Mouse (Mus musculus): ENCODE data around the gene Sh3kbp1.

Sh3kbp1 gene

DNA sequence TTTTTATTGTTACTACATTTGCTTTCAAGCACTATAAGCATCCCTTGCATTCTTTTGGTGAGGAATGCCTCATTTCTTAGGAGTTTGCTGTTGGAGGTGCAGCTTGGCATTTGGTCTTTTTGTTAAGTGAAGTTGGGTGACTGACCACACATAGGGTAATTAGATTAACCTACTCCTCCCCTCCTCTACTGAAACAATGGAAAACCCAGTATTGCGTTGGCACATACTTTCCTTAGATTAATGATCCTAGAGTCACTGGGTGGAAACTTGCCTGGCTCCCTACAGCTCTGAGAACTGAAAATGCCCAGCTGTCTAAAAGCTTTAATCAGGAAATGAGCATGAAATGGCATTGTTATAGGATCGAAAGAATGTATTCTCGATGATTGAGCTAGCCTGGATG lies 117.5 kb downstream of the Sh3kbp1 start:
- DNase-seq (ENCODE audit: low spot score): no peak

DNA sequence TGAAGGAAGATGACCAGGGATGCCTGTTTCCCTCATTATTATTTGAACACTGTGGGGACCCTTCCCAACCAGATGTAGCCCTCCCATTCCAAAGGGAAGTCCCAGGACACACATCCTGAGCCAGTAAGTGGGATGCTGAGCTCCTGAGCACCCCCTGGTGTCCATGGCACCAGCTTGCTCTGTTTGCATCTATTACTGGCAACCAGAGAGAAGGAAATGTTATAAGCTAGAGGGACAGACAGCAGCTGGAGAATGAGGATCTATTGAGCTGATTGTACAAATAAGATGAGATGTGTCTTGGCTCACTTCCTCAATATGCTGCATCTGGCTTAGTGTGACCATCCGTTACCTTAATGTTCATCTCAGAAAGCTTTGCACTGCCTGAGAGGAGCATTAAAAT lies 124.8 kb downstream of the Sh3kbp1 start:
- DNase-seq (ENCODE audit: low spot score): peak; percentile 29

DNA sequence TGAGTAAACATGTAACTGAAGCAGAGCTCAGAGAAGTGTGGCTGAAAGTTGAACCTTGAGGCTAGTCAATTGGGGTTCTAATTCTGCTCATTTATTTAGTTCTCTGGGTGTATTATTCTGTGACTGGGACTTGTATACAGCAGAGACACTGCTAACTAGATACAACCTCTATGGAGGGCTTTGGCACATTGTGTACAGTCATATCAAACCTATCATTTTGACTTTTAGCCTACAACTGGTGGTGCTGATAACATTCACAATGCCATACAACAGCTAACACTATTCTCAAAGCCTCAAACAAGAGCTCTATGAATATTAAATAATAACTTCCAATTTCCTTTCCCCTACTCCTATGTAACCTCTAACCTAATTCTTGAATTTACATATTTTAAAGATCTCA lies 129.2 kb downstream of the Sh3kbp1 start:
- no peak for DNase-seq (ENCODE audit: low spot score)

DNA sequence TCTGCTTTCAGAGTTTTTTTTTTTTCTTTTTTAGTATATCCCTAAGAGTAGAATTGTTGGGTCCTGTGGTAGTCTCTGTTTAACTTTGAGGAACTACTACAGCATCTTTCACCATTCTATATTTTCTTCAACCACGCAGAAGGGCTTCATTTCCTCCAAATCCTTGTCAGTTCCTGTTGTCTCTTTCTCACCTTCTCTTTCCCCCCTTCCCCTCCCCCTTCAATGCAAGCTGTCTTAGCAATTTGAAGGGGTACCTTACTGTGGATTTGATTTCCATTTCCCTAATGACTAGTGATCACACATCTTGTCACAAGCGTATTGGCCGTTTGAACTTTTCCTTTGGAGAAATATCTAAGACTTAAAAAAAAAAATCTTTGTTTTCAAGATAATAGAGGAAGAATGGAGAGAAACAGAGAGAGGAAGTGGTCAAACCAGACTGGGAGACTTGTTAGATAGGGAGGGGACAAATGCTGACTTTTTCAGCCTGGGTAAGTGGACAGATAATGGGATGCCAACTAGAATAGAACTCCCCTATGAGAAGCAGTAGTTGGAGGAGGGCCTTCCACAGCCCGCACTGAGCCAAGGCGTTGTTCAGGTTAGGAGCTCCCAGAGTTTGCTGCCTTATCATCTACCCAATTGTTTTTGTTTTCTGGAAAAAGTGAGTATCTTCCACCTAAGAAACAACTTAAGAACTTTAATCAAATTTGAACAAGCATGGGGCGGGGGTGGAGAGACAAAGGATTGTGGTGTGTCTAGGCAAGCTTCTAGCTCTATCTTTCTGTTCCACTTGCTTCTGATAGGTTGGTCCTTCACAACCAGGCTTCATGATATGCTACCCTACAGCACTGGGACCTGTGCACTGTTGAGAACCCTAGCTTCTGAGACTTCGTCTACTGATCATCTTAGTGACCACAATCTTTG lies 130.1 kb downstream of the Sh3kbp1 start:
- no peak for DNase-seq (ENCODE audit: low spot score)

DNA sequence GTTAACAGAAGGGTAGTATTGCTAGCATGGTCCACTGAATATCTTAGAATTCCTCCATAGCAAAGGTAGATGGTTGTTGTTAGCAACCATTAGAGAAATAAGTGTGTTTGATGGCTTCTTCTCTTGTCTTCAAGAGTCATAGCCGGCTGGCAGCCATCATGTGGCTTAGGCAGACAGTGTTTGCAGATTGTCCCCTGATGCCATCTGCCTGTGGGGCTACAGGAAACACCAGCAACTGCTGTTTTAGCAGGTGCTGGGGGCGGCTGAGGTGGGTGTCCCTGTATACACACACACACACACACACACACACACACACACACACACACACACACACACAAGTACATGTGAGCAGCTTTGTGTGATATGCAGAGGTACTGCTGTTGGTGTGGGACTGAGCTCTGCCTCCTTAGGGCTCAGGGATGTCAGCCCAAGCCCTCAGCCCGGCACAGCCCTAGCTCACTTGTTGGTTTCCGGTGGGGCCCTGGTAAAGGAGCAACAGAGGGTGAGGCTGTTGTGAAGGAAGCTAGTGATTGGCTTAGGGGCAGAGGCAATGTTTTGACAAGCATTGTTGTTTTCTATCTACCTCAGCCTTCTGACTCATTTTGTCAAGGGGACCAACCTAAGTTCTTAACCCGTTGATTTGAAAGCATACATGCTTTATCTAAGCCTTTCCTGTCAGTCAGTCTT lies 130.9 kb downstream of the Sh3kbp1 start:
- no peak for DNase-seq (ENCODE audit: low spot score)

DNA sequence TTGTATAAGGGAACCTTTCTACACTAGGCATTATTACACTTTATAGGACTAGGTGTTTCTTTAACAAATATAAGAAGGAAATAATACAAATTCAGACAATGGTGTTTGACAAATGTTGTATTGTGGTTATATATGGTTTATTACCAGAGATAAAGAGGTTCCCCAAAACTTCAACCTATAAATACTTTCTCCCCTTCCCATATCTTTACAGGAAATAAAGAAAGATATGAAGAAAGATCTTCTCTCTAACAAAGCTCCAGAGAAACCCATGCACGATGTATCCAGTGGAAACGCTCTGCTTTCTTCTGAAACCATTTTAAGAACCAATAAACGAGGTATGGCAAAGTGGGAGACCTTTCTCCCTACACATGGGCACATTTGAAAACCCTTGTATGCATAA lies 136.7 kb downstream of the Sh3kbp1 start:
- DNase-seq (ENCODE audit: low spot score): no peak

DNA sequence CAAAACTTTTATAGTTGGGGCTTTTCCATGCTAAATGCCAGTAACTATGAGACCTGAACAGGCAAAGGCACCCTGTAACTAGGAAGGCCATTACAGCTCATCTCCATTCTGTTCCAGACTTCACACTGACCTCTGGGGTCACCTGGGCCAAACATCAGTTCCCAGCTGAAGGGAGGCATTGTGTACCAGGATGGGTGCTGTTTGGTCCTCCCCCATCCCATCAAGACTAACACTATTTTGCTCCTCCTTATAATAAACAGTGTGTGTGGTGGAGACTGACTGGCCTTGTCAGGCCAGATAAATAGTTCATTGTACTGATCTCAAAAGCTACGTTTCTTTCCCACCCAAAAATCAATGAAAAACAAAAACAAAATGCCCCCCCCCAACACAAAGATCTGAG lies 138.8 kb downstream of the Sh3kbp1 start:
- no peak for DNase-seq (ENCODE audit: low spot score)

DNA sequence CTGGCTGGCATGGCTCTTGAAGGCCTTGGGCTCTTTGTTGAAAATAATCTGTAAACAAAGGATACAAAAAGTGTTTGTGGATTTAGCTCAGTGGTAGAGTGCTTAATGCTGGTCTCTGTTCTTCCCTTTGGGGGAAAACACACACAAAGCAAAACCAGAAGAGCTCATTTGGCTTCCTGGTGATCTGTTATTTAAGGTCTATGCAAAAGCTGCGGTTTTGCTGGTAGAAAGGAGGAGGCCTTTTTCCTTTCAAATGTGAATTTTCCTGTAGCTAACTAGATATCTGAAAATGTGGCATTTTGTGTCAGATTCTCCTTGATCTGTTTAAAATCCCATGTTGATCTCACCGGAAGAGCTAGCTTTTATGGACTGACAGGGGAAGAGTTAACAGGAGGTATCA lies 141.9 kb downstream of the Sh3kbp1 start:
- no peak for DNase-seq (ENCODE audit: low spot score)

DNA sequence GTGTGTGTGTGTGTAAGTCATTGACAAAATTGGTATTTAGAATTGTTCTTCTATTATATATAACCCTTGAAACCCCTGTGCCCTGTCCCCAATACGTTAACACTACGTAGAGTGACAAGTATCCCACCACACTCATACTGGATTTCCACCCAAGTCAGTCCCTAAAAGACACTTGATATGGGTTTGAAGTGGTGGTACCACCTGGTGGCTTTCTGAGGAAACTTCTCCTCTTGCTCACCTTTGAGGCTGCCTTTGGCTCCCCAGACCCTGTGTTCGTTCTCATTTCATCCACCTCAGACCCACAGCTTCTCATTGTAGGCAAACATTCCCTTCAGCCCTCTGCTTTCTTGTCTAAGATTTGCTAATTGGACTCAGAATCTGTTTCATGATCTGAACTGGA lies 142.7 kb downstream of the Sh3kbp1 start:
- no peak for DNase-seq (ENCODE audit: low spot score)

DNA sequence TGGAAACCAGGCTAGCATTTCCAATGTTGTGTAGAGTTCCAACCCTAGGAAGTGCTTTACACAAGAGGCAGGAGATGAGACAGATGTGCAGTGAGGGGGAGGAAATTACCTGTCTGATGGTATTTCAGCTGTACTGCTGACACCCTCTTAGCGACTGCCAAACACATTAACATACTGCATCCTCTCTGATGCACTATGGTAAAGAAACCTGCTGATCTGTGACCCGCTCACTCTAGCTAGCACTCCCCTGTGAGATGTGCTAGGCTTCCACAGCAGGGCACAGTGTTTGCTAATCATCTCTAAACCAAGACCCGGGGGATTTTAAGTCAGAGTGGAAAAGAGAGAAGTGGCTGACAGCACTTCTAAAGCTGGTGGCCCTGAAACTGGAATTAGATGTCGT lies 145.1 kb downstream of the Sh3kbp1 start:
- no peak for DNase-seq (ENCODE audit: low spot score)

DNA sequence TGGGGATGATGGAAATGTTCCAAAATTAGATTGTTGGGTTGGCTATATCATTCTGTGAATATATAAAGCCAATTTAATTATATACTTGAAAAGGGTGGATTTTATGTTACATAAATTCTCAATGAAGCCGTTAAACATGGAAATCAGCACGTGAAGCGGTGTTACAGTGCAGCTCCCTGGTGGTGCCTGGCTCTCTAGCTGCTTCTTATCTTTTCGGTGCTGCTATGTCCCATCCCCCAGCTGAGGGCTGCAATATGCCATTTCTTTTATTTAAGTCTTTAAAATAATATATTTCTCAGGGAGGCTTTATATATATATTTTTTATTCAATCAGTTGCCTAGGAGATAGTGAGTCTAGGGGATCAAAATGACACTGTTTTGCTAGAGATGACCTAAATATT lies 148.0 kb downstream of the Sh3kbp1 start:
- no peak for DNase-seq (ENCODE audit: low spot score)

DNA sequence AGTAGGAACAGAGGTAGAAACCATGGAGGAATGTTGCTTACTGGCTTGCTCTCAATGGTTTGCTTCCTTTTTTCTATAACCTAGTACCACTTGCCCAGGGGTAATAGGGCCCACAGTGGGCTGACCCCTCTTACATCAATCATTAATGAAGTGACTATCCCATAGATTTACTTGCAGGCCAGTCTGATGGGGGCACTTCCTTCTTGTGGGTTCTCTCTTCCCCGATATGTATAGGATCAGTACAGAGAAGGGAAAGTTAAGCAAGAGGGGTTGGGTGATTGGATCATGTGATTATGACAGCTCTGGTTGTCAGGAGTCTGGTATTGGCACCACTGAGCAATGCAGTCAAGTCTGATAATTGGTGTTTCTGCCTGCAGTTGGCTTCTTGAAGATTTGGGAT lies 151.7 kb downstream of the Sh3kbp1 start:
- DNase-seq (ENCODE audit: low spot score): no peak

DNA sequence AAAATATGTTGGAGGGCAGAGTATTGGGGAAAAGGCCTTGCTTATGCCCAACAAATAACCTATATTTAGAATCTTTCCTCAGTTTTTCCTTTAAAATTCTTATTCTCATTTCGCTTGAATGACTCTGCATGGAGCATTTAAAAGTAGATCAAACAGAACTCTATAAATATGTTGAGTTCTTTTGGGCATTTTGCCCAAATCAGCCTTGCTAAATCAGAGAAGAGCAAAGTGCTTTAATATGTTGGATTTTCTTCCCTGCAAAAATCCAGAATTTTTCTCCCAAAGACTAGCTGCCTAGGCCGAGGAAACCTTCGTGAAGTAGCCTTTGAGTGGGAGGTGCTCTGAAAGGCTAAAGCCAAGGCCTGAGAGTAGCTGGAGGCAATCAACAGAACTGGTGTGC lies 163.4 kb downstream of the Sh3kbp1 start:
- DNase-seq (ENCODE audit: low spot score): no peak

DNA sequence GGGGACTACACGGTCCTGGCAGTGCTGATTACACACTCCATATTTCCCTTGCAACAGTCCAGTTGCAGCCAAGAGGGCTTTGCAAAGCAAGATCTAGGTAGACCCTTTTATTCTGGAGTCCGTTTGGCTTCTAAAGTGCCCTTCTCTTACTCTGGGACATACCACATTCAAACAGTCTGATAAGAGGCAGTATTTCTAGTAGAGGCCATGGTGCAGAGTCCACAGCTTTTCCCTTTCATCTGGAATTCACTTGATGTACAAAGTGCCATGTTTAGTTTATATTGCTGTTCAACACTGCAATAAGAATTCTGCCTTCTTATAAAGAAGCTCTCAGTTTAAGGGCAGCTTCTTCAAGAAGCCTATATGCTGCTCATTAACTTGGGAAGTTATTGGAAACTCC lies 168.5 kb downstream of the Sh3kbp1 start:
- DNase-seq (ENCODE audit: low spot score): no peak

DNA sequence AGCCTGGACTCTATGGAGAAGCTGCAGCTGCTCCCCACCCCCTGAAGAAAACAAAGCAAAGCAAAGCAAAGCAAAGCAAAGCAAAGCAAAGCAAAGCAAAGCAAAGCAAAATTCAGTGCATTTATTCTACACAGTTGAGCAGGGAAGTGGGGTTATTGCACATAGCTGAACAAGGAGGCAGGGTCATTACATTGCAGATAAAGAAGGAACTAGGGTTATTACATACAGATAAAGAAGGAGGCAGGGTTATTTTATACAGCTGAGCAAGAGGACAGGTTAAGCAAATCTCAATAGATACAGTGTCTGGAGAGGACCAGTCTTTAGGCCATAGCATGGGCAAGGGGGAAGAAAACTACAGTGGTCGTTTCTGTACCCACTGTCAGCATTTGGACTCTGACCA lies 177.3 kb downstream of the Sh3kbp1 start:
- DNase-seq (ENCODE audit: low spot score): no peak

DNA sequence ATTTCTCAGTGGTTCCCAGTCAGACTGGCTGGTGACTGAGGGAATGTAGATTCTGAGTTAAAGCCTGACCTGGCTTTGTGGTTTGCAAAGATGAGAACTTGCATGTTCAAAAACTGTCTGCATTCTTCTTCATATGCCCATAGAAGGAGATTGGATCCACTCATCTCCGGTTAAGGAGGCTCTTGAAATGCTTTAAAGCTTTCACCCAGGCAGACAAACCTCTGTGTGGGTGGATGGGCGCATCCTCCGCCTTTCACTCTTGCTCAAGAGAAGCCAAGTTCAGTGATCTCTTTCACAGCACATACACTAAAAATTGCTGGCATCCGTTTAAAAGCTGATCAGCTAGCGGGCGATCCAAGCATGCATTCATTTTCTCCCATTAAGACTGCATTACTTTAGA lies 182.4 kb downstream of the Sh3kbp1 start:
- DNase-seq (ENCODE audit: low spot score): no peak

DNA sequence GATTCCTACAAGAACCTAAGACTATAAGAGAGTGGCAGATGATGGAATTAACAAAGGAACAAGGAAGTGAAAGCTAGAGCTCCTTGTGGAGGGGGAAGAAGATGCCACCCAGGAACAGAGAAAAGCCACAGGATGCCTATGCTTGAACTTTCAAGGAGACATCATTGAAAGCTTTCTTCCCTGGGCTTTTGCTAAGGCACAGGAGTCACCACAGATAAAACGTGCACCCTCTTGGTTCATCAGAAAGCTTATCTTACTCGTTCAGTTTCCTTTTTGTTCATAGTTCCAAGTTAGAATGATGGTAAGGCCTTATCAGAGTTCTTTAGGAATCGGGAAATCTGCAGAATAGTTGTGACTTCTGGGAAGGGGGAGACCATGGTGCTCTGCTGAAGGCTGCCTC lies 183.4 kb downstream of the Sh3kbp1 start:
- DNase-seq (ENCODE audit: low spot score): no peak

DNA sequence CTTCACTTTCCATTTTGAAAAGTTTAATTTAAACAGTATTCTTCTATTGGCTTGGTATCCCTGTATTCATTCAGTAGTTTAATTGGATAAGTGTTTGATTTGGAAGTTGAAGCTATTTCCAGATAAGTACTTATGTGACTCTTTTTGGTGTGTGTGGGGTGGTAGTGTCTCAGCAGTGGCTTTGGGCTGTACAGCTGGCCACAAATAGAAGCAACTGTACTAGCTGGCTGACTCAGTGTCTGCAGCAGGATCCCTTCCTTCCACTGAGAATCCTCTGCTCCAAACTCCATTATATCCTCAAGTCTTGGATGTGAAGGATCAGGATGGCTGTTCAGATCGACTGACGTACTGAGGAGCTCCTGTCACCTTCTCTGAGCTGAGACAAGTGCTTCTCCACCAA lies 190.4 kb downstream of the Sh3kbp1 start:
- no peak for DNase-seq (ENCODE audit: low spot score)

DNA sequence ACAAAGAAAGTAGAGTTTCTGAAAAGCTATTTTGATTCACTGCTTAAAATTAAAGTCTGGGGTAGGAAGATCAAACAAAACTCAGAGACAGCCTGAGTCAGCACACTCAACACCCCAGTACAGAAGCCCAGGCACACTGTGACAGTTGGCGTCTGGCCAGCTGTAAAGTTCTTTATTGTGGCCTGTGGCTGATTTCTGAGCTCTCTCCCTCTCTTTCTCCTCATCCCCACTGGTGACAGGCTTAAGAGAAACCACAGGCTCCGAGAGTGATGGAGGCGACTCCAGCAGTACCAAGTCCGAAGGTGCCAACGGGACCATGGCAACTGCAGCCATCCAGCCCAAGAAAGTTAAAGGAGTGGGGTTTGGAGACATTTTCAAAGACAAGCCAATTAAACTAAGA lies 201.1 kb downstream of the Sh3kbp1 start:
- DNase-seq (ENCODE audit: low spot score): no peak

DNA sequence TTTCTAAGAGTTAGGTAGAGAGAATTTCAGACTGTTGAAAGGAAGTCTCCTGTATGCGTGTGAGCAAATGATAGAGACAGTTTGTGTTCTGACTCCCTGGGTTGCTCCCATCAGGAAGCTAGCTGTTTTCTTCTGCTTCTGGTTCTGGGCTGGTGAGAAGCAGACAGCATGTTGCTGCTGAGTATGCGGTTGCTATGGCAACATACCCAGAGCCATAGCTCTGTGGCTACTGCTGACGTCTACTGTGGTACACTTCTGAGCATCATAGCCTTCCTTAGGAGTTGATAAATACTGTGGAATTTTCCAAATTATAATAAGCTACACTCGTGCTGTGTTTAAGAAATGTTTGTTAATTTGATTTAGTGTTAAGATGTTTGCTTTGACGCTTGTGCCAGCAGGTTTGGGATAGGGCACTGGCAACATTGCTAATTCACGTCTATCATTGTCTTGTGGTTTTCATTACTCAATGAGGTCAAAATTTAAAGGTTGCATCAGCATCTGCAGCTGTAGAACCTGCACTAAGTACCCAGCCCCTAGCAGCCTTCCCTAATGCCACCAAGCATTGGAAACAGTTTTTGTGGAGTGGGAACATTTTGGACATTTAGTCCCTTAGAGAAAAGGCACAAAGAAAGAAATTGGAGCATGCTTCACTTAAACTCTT lies 202.2 kb downstream of the Sh3kbp1 start:
- DNase-seq (ENCODE audit: low spot score): no peak

DNA sequence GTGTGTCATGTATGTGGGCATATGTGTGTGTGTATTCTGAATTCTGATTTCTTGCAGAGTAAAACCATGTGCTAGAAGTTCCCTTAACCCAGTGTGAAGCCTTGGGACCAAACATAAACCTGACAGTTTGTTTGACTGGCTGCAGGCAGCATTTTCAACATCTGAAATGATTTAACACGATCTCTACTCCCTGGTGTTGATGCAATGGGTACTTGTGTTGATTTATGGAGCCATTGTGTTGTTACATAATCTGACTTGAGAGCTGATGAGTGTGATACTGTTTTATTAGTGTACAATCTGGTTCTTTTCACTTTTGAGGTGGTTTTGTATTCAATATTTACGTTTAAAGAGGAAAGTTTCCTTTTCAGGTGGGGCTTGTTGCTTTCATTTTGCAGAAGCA lies 204.1 kb downstream of the Sh3kbp1 start:
- DNase-seq (ENCODE audit: low spot score): no peak

DNA sequence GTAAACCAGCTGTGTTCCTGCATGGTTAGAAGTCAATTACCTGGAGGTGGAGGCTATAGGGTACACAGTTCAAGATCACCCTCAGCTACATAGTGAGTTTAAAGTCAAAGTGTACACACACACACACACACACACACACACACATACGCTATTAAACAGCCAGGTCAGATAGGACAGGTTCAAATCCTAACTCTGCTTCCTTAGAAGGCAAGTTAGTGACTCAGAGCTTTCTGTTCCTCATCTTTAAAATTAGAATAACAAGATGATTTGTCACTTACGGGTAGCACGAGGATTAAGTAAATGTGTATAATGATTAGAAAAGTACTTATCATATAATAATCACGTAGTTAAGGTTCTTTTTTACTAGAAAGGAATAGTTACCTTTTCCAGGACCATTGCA lies 208.2 kb downstream of the Sh3kbp1 start:
- DNase-seq (ENCODE audit: low spot score): no peak

DNA sequence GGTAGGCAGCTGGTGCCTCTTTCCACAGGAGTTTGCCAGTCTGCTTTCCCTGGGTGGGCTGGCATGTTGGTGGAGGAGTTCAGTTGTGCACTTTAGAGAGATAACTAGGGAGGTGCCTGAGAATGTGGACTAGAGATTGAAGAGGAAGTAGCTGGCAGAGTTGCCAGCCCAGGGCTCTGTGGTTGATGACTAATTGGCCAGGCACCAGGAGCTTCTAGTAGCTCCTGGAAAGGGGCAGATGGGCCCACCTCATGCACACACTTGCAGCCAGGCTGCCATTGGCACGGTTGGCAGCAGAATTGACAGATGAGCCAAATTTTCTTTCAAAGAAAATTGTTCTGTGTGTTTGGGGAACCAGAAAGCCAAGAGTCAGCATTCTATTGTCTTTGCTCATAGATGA lies 210.3 kb downstream of the Sh3kbp1 start:
- no peak for DNase-seq (ENCODE audit: low spot score)
